Mouse (Mus musculus) forebrain, embryonic 16.5 days (tissue): ENCODE data around the gene Lsamp. TPM values are rescaled to one million over a fixed set of nuclear protein-coding genes. Genes with fewer than 3 reads are reported as not detected.

Experiments used
- ATAC-seq: fragments of 200-750 bp; cut with Nextera tagmentation; 2 replicates; pipeline ENCODE4 v1.8.0; 2017; ENCODE audit warnings: mild to moderate bottlenecking, moderate library complexity
- H3K27ac ChIP-seq: fragments of 300-500 bp; sonication (generic); 2 replicates; pipeline ENCODE4 v1.5.1; 2014; ENCODE audit warnings: low read length, control low read depth
- H3K27me3 ChIP-seq: fragments of 300-500 bp; sonication (generic); replicated peaks from 2 replicates; pipeline ENCODE4 v1.6.1; 2014; ENCODE audit warnings: low read length; ENCODE audit not compliant: control insufficient read depth, insufficient read depth
- H3K36me3 ChIP-seq: fragments of 300-500 bp; sonication (generic); 2 replicates; pipeline ENCODE4 v1.6.1; 2014; ENCODE audit not compliant: control insufficient read depth, insufficient read depth
- H3K4me1 ChIP-seq: fragments of 300-500 bp; sonication (generic); replicated peaks from 2 replicates; pipeline ENCODE4 v1.6.1; 2014; ENCODE audit warnings: low read length; ENCODE audit not compliant: control insufficient read depth, insufficient read depth
- H3K4me2 ChIP-seq: fragments of 300-500 bp; sonication (generic); 2 replicates; pipeline ENCODE4 v1.6.1; 2014; ENCODE audit warnings: mild to moderate bottlenecking, low read length, control low read depth
- H3K4me3 ChIP-seq: fragments of 300-500 bp; sonication (generic); replicated peaks from 2 replicates; pipeline ENCODE4 v1.5.1; 2014; ENCODE audit warnings: mild to moderate bottlenecking, low read length, control low read depth
- H3K9ac ChIP-seq: fragments of 300-500 bp; sonication (generic); replicated peaks from 2 replicates; pipeline ENCODE4 v1.6.1; 2014; ENCODE audit warnings: low read depth, low read length, control low read depth
- H3K9me3 ChIP-seq: fragments of 300-500 bp; sonication (generic); 2 replicates; pipeline ENCODE4 v1.6.1; 2016; ENCODE audit warnings: low read length; ENCODE audit not compliant: control insufficient read depth
- WGBS: fragments of 180-500 bp; shearing (Covaris S2); extraction: QIAGEN DNeasy Blood & Tissue Kit; methylation state at CpG from one replicate; pipeline ENCODE4 v1.1.7; 2014; 5-methylcytosine and 5-hydroxymethylcytosine counted together
- polyA plus RNA-seq: library from polyadenylated mRNA; unstranded; fragments of >200 nt; fragmentation: Nextera tagmentation; extraction: Ambion mirVana; gene quantifications from 2 replicates; pipeline ENCODE4 v1.2.1, GENCODE M21; 2015

Gene Lsamp
- polyA plus RNA-seq, 1 experiment from 2014 or later = 68.1 TPM

GRCm38 (mm10) chr16:41917057-41917821, 1933.1 kb downstream of the Lsamp start:
- no peaks in the 10 kb centered on the region for H3K27me3 ChIP-seq
- 59% methylated on average over 6 of the region's 6 CpGs for WGBS
- H3K9ac ChIP-seq = no peak overlapping the region
- no peaks in the 10 kb centered on the region for H3K9me3 ChIP-seq
- no peak overlapping the region for H3K4me3 ChIP-seq
- no peak for ATAC-seq
- no peak overlapping the region for H3K27ac ChIP-seq
- H3K4me2 ChIP-seq = no peak overlapping the region
- no peaks in the 10 kb centered on the region for H3K36me3 ChIP-seq
- H3K4me1 ChIP-seq = peaks cover 5% of the 10 kb centered on the region; the same call in 1 of the 2 replicates

- H3K4me1 ChIP-seq = no peaks in the 10 kb centered on the region
- H3K27me3 ChIP-seq = no peaks in the 10 kb centered on the region
- H3K4me3 ChIP-seq = no peak overlapping the region
- 80% methylated on average over 4 of the region's 4 CpGs for WGBS
- no peaks in the 10 kb centered on the region for H3K36me3 ChIP-seq
- H3K4me2 ChIP-seq = no peak overlapping the region
- no peak overlapping the region for H3K9ac ChIP-seq
- H3K27ac ChIP-seq = no peak overlapping the region
- H3K9me3 ChIP-seq = no peaks in the 10 kb centered on the region
- no peak for ATAC-seq
Measured at GRCm38 (mm10) chr16:41929546-41929945, 1945.4 kb downstream of the Lsamp start.

- Histone ChIP-seq H3K36me3 (no peaks in the 10 kb centered on the region), H3K27ac (no peak overlapping the region), H3K4me2 (no peak overlapping the region), H3K4me1 (no peaks in the 10 kb centered on the region), H3K27me3 (no peaks in the 10 kb centered on the region), H3K9me3 (no peaks in the 10 kb centered on the region), H3K9ac (no peak overlapping the region), H3K4me3 (no peak overlapping the region)
- 72% methylated on average over 2 of the region's 2 CpGs for WGBS
- ATAC-seq = no peak
Measured at GRCm38 (mm10) chr16:41935701-41936100, 1951.5 kb downstream of the Lsamp start.

- no peaks in the 10 kb centered on the region for H3K4me1 ChIP-seq
- WGBS = 91% methylated on average over 3 of the region's 3 CpGs
- no peak overlapping the region for H3K27ac ChIP-seq
- no peaks in the 10 kb centered on the region for H3K9me3 ChIP-seq
- no peak overlapping the region for H3K4me2 ChIP-seq
- H3K27me3 ChIP-seq = no peaks in the 10 kb centered on the region
- H3K36me3 ChIP-seq = no peaks in the 10 kb centered on the region
- no peak overlapping the region for H3K9ac ChIP-seq
- ATAC-seq = no peak
- H3K4me3 ChIP-seq = no peak overlapping the region
Measured at GRCm38 (mm10) chr16:41936908-41937595, 1952.9 kb downstream of the Lsamp start.

GRCm38 (mm10) chr16:41937596-41937990, 1953.4 kb downstream of the Lsamp start:
- no peak overlapping the region for H3K4me3 ChIP-seq
- ATAC-seq = no peak
- no peaks in the 10 kb centered on the region for H3K36me3 ChIP-seq
- no peak overlapping the region for H3K4me2 ChIP-seq
- 88% methylated on average over 1 of the region's 1 CpGs for WGBS
- H3K27ac ChIP-seq = no peak overlapping the region
- H3K9ac ChIP-seq = no peak overlapping the region
- H3K27me3 ChIP-seq = no peaks in the 10 kb centered on the region
- no peaks in the 10 kb centered on the region for H3K9me3 ChIP-seq
- H3K4me1 ChIP-seq = no peaks in the 10 kb centered on the region

- ATAC-seq = no peak
- WGBS = 88% methylated on average over 5 of the region's 5 CpGs
- Histone ChIP-seq H3K36me3 (no peaks in the 10 kb centered on the region), H3K27ac (no peak overlapping the region), H3K9ac (no peak overlapping the region), H3K4me2 (no peak overlapping the region), H3K27me3 (no peaks in the 10 kb centered on the region), H3K4me3 (no peak overlapping the region), H3K9me3 (no peaks in the 10 kb centered on the region), H3K4me1 (no peaks in the 10 kb centered on the region)
Measured at GRCm38 (mm10) chr16:41938258-41938657, 1954.1 kb downstream of the Lsamp start.

- no peaks in the 10 kb centered on the region for H3K36me3 ChIP-seq
- no peaks in the 10 kb centered on the region for H3K27me3 ChIP-seq
- WGBS = 81% methylated on average over 7 of the region's 7 CpGs
- no peak overlapping the region for H3K27ac ChIP-seq
- H3K9ac ChIP-seq = no peak overlapping the region
- no peak for ATAC-seq
- no peak overlapping the region for H3K4me2 ChIP-seq
- H3K4me1 ChIP-seq = no peaks in the 10 kb centered on the region
- no peak overlapping the region for H3K4me3 ChIP-seq
- no peaks in the 10 kb centered on the region for H3K9me3 ChIP-seq
Measured at GRCm38 (mm10) chr16:41941591-41942315, 1957.6 kb downstream of the Lsamp start.

GRCm38 (mm10) chr16:41957811-41958210, 1973.7 kb downstream of the Lsamp start:
- Histone ChIP-seq H3K4me2 (no peak overlapping the region), H3K4me1 (no peaks in the 10 kb centered on the region), H3K27me3 (no peaks in the 10 kb centered on the region), H3K36me3 (no peaks in the 10 kb centered on the region), H3K9ac (no peak overlapping the region), H3K4me3 (no peak overlapping the region), H3K27ac (no peak overlapping the region), H3K9me3 (peaks cover 4% of the 10 kb centered on the region; the same call in 1 of the 2 replicates)
- WGBS = 95% methylated on average over 3 of the region's 3 CpGs
- ATAC-seq = no peak

GRCm38 (mm10) chr16:41965636-41966035, 1981.5 kb downstream of the Lsamp start:
- Histone ChIP-seq H3K4me1 (no peaks in the 10 kb centered on the region; the same call in 1 of the 2 replicates), H3K4me2 (no peak overlapping the region), H3K27ac (no peak overlapping the region), H3K9ac (no peak overlapping the region), H3K27me3 (no peaks in the 10 kb centered on the region), H3K9me3 (no peaks in the 10 kb centered on the region), H3K36me3 (no peaks in the 10 kb centered on the region), H3K4me3 (no peak overlapping the region)
- ATAC-seq = no peak
- WGBS = 67% methylated on average over 1 of the region's 1 CpGs
